Mouse (Mus musculus): ENCODE results near the gene Osbpl3. TPM values are rescaled to one million over a fixed set of nuclear protein-coding genes. Genes with fewer than 3 reads are reported as not detected.

The Osbpl3 gene
- polyA plus RNA-seq (2016; fragmentation: Nextera tagmentation; extraction: Ambion mirVana), result 1.4 and 2.6 TPM in 2 replicates

DNA sequence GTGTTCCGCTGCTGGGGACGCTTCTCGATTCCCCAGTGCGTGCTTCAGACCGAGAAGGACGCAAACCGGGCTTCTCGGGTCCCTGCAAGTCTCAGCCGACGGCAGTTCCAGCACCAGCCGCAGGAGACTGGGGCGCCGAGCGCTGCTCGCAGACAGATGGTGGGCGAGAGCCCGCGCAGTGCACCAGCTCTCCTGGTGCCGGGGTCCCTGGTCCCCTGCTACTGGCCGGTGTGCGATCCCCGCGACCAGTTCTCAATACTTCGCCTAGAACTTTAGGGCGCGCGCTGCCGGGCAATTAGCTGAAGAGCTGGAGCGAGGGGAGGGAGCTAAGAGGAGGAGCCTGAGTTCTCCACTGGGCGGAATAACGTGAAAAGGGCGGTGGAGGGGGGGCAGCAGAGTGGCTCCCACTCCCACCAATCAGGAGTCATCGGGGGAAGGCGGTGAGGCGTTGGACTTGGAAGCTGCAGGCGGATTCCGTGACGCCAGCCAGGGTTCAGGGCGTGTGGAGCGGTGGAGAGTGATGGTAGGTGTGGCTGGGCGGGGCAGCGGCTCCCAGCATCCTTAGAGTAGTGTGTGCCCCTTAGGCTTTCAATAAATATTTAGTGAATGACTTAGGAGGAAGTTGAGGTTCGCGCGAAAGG is at the start of gene Osbpl3:
Gene Osbpl3 (minus strand): TSS at position 373 of the 641 bp plus-strand sequence.
- peak within 1 kb of the TSS; percentile 64 for H3K4me3 ChIP-seq
- H3K27ac ChIP-seq, result 0 out of 2 replicates have a peak within 1 kb of the TSS, but pooled peaks have one; percentile 13
- peaks cover 22% of the 10 kb centered on the region for H3K27me3 ChIP-seq (replicated peaks)
- peak within 1 kb of the TSS; percentile 57 for H3K9ac ChIP-seq
- peak within 1 kb of the TSS; percentile 91 for H3K4me2 ChIP-seq
- ATAC-seq, result peak; percentile 91
- H3K9me3 ChIP-seq (replicated peaks), result no peaks in the 10 kb centered on the region
- under 1% methylated on average over 45 of the region's 45 CpGs for WGBS (ENCODE audit: insufficient replicate concordance)
- peaks cover 22% of the 10 kb centered on the region for H3K4me1 ChIP-seq
- no peaks in the 10 kb centered on the region for H3K36me3 ChIP-seq

DNA sequence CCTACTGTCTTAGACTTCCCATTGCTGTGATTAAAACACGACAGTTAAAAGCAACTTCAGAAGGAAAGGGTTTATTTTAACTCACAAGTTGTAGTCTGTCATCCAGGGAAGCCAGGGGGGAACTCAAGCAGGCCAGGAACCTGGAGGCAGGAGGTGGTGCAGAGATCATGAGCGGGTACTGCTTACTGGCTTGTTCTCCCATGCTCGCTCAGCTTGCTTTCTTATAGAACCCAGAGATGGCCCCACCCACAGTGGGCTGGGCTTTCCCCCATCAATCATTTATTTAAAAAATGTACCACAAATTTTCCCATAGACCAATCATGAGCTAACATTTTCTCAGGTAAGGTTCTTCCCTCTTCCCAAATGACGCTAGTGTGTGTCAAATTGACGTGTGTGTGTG is 49.5 kb upstream of the Osbpl3 start:
- H3K4me1 ChIP-seq, result peaks cover 22% of the 10 kb centered on the region
- peak overlapping the region; percentile 32 for H3K4me3 ChIP-seq
- peak overlapping the region; percentile 61 for H3K4me2 ChIP-seq
- no peak overlapping the region for H3K27ac ChIP-seq
- H3K36me3 ChIP-seq, result no peaks in the 10 kb centered on the region
- WGBS (ENCODE audit: insufficient replicate concordance), result 65% methylated on average over 5 of the region's 5 CpGs
- no peaks in the 10 kb centered on the region for H3K27me3 ChIP-seq (replicated peaks)
- ATAC-seq, result no peak
- H3K9ac ChIP-seq, result no peak overlapping the region
- no peaks in the 10 kb centered on the region for H3K9me3 ChIP-seq (replicated peaks)

DNA sequence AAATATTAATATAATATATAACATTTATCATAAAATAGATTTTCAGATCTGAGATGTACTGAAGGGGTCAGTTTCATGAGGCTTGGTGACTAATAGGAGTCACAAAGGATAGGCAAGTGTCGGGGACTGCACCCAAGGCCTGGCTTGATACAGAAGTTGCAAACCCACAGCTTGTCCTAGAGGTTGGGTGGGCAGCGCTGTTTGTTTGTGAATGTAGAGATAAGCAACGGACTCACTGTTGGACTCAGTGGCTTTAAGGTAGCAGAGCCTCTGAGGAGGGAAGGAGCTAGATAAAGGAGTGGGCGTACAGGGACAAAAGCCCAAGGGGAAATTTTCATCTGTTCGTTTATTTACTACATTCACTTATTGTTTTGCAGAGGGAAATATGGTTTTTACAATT is 48.7 kb upstream of the Osbpl3 start:
- peak overlapping the region; percentile 60 for H3K27ac ChIP-seq
- H3K27me3 ChIP-seq (replicated peaks), result no peaks in the 10 kb centered on the region
- H3K4me2 ChIP-seq, result peak overlapping the region; percentile 61
- H3K9ac ChIP-seq, result no peak overlapping the region
- peak overlapping the region; percentile 32 for H3K4me3 ChIP-seq
- H3K9me3 ChIP-seq (replicated peaks), result no peaks in the 10 kb centered on the region
- WGBS (ENCODE audit: insufficient replicate concordance), result 23% methylated on average over 5 of the region's 5 CpGs
- H3K36me3 ChIP-seq, result no peaks in the 10 kb centered on the region
- H3K4me1 ChIP-seq, result peaks cover 22% of the 10 kb centered on the region
- ATAC-seq, result peak; percentile 88

DNA sequence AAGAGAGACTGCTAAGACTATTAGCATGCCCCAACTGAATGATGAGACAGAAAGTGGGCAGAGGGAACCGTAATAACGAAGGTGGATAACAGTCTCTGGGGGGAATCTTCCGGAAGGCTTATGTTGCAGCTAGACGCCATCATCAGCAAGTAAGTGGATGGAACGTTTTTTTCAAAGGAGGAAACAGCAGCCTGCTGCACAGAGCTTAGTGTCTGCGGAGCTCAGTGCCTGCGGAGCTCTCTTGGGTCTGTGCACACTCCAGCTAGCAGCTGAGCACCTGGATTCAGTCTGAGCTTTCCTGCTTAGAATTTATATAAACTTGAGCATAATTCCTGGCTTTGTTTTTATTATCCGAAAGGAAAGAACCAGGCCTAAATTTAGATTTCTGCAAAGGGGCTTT is 47.8 kb upstream of the Osbpl3 start:
- Histone ChIP-seq H3K9ac (no peak overlapping the region; the same call in 1 of the 2 replicates), H3K27ac (no peak overlapping the region), H3K36me3 (no peaks in the 10 kb centered on the region), H3K4me1 (peaks cover 22% of the 10 kb centered on the region), H3K4me3 (no peak overlapping the region), H3K27me3 (replicated peaks) (no peaks in the 10 kb centered on the region), H3K4me2 (peak overlapping the region; percentile 61), H3K9me3 (replicated peaks) (no peaks in the 10 kb centered on the region)
- 51% methylated on average over 8 of the region's 8 CpGs for WGBS (ENCODE audit: insufficient replicate concordance)
- ATAC-seq, result no peak

DNA sequence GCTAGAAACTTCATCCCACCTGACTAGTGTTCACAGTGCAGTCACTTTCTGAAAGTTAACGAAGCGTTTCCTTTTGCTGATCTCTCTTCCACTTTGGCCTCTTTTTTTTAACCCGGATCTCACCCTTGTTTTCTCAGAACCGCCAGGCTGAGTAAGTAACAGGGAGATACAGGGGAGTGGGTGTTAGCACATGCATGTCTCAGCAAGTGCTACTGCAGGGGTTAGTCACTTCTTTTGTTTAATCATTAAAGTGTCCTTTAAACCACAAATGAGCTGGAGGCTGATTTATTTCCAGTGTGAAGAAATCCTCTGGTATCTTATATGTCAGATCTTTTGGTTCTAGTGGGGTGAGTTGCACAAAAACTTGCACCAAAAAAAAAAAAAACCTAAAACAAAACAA is 47.0 kb upstream of the Osbpl3 start:
- no peak overlapping the region for H3K9ac ChIP-seq
- H3K27ac ChIP-seq, result no peak overlapping the region
- peaks cover 22% of the 10 kb centered on the region for H3K4me1 ChIP-seq
- ATAC-seq, result no peak
- no peaks in the 10 kb centered on the region for H3K27me3 ChIP-seq (replicated peaks)
- H3K9me3 ChIP-seq (replicated peaks), result no peaks in the 10 kb centered on the region
- no peaks in the 10 kb centered on the region for H3K36me3 ChIP-seq
- H3K4me3 ChIP-seq, result no peak overlapping the region
- 73% methylated on average over 4 of the region's 4 CpGs for WGBS (ENCODE audit: insufficient replicate concordance)
- H3K4me2 ChIP-seq, result no peak overlapping the region

DNA sequence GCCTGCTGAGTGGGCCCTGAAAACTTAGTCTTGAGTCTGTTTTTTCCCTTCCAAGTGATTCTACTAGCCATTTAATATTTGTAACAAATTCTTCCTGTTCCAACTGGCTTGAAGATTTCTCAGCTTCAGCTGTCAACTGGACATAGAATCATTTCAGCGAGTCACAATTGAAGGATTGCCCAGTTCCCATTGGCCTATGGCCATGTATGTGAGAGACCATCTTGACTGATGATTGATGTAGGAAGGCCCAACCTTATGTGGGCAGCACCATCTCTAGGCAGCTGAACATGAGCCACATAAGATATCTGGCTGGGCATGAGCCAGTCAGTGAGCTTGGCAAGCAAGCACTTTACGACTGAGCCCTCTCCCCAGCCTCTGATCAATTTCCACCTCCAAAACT is 42.3 kb upstream of the Osbpl3 start:
- no peak overlapping the region for H3K4me2 ChIP-seq
- no peak overlapping the region for H3K4me3 ChIP-seq
- H3K9ac ChIP-seq, result no peak overlapping the region
- H3K27me3 ChIP-seq (replicated peaks), result no peaks in the 10 kb centered on the region
- no peaks in the 10 kb centered on the region for H3K9me3 ChIP-seq (replicated peaks)
- no peak for ATAC-seq
- no peak overlapping the region for H3K27ac ChIP-seq
- WGBS (ENCODE audit: insufficient replicate concordance), result 79% methylated on average over 2 of the region's 2 CpGs
- peaks cover 1% of the 10 kb centered on the region; the same call in 1 of the 2 replicates for H3K4me1 ChIP-seq
- H3K36me3 ChIP-seq, result no peaks in the 10 kb centered on the region

DNA sequence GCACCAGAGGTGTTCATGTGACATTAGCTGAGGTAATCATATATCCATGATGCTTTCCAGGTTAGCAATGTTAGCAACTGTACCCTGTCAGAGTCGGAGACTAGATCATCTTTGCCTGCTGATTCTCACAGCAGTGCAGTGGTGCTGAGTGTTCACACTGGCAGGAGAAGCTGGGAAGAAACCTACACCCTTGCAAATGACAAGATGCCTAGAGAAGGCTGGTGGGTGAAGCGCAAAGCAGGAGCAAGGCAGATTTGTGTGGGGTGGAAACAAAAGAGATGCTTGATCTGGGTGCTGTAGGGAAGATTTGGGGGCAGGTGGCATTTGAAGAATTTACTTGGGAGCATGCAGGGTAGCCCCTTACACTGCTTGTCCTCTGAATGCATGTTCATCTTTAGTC is 34.5 kb upstream of the Osbpl3 start:
- ATAC-seq, result no peak
- H3K4me2 ChIP-seq, result no peak overlapping the region
- no peaks in the 10 kb centered on the region for H3K4me1 ChIP-seq
- H3K27me3 ChIP-seq (replicated peaks), result peaks cover 4% of the 10 kb centered on the region; the same call in 1 of the 2 replicates
- no peak overlapping the region for H3K9ac ChIP-seq
- no peak overlapping the region for H3K4me3 ChIP-seq
- no peak overlapping the region for H3K27ac ChIP-seq
- H3K9me3 ChIP-seq (replicated peaks), result no peaks in the 10 kb centered on the region
- WGBS (ENCODE audit: insufficient replicate concordance), result 61% methylated on average over 2 of the region's 2 CpGs
- no peaks in the 10 kb centered on the region for H3K36me3 ChIP-seq

DNA sequence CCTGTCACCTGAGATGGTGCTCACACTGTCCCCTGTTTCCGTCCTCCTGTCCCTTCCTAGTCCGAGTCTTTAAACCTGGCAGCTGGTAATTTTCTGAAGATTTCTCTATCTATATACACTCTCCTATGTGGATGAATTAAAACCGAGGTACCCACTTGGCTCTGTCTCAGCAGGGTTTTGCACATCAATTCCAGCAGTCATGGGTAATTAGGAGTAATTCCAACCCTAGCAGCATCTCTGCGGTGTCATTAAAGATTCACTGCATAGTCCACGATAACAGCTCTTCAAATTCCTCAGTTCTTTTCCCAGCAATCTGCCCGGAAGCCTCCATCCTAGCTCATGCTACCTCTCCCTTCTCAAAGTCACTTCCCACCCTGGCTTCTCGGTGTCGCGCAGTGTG is 33.4 kb upstream of the Osbpl3 start:
- no peaks in the 10 kb centered on the region for H3K36me3 ChIP-seq
- H3K27me3 ChIP-seq (replicated peaks), result peaks cover 4% of the 10 kb centered on the region; the same call in 1 of the 2 replicates
- H3K4me2 ChIP-seq, result no peak overlapping the region
- H3K27ac ChIP-seq, result no peak overlapping the region
- ATAC-seq, result no peak
- no peak overlapping the region for H3K9ac ChIP-seq
- H3K4me1 ChIP-seq, result no peaks in the 10 kb centered on the region
- H3K9me3 ChIP-seq (replicated peaks), result no peaks in the 10 kb centered on the region
- H3K4me3 ChIP-seq, result no peak overlapping the region
- WGBS (ENCODE audit: insufficient replicate concordance), result 54% methylated on average over 9 of the region's 9 CpGs

DNA sequence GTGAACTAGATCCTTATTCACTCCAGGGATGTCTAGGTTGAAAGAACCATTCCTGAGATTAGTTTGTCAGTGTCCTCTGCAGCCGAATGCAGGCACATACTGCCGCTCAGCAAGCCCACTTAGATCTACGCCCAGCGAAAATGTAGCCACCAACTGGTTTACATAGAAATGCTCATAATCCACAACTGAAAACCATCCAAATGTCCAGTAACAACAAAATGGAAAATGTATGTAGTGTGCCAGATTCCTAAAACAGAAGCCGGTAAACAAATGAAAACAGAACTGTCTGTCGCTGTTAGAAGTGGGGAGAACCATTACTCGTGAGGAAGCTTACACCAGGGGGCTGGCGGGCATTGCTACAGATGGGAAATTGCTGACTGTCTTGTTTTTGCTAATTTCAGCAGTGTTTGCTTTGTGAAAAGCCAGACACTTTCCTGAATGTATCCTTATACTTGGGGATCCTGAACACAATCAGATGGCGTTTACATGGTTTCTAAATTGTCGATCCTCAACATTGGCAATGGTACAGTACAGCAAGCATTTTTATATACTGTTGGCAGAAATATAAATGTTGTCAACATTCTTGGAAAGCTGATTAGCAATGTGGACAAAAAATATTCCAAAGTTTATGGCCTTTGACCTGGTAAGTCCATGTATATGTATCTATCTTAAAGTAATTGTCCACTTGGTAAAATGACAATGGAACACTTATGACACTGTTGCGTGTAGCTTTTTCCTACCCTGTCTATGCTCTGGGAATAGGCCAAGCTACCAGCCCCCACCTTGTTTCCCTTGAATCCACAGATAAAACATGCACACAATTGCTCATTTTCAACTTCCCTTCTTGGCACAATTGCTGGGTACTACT is 30.3 kb upstream of the Osbpl3 start:
- no peaks in the 10 kb centered on the region for H3K4me1 ChIP-seq
- no peaks in the 10 kb centered on the region for H3K9me3 ChIP-seq (replicated peaks)
- 78% methylated on average over 11 of the region's 11 CpGs for WGBS (ENCODE audit: insufficient replicate concordance)
- no peak for ATAC-seq
- H3K27me3 ChIP-seq (replicated peaks), result peaks cover 4% of the 10 kb centered on the region; the same call in 1 of the 2 replicates
- H3K36me3 ChIP-seq, result no peaks in the 10 kb centered on the region
- no peak overlapping the region for H3K27ac ChIP-seq
- H3K9ac ChIP-seq, result no peak overlapping the region
- H3K4me2 ChIP-seq, result no peak overlapping the region
- H3K4me3 ChIP-seq, result no peak overlapping the region

DNA sequence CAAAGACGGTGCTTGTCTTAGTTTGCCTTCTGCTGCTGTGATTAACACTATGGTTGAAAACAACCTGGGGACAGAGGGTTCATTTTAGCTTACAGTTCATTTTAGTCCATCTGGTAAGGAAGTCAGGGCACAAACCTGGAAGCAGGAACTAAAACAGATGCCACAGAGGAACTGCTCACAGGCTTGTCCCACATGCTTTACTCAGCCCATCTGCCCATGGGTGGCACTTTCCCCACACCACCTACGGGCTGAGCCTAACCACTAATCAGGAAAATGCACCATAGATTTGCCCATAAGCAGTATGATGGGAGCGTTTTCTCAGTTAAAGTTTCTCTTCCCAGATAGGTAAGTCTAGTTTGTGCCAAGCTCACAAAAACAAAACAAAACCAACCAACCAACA is 27.4 kb upstream of the Osbpl3 start:
- no peaks in the 10 kb centered on the region for H3K9me3 ChIP-seq (replicated peaks)
- ATAC-seq, result no peak
- 64% methylated on average over 3 of the region's 3 CpGs for WGBS (ENCODE audit: insufficient replicate concordance)
- no peak overlapping the region for H3K4me3 ChIP-seq
- no peak overlapping the region for H3K4me2 ChIP-seq
- no peak overlapping the region for H3K9ac ChIP-seq
- H3K27me3 ChIP-seq (replicated peaks), result no peaks in the 10 kb centered on the region
- H3K4me1 ChIP-seq, result no peaks in the 10 kb centered on the region
- no peaks in the 10 kb centered on the region for H3K36me3 ChIP-seq
- no peak overlapping the region for H3K27ac ChIP-seq

DNA sequence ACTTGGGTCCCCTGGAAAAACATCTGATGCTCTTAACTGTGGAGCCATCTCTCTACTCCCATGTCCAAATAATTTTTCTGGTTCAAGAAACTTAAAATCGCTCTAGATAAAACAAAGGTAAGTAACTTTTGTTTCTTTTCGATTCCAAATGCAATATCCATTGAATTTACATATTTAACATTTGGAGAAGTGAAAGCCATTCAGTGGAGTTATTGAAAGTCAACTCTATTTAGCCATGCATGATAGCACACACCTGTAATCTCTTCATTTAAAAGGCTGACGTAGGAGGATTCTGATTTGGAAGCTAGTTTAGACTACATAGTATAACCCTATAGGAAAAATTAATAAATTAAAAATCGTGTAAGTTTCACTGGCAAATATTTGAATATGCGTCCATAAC is 25.5 kb upstream of the Osbpl3 start:
- Histone ChIP-seq H3K9ac (no peak overlapping the region), H3K4me3 (no peak overlapping the region), H3K4me1 (no peaks in the 10 kb centered on the region), H3K36me3 (no peaks in the 10 kb centered on the region), H3K27me3 (replicated peaks) (no peaks in the 10 kb centered on the region), H3K27ac (no peak overlapping the region), H3K4me2 (no peak overlapping the region), H3K9me3 (replicated peaks) (no peaks in the 10 kb centered on the region)
- ATAC-seq, result no peak
- 61% methylated on average over 5 of the region's 5 CpGs for WGBS (ENCODE audit: insufficient replicate concordance)

DNA sequence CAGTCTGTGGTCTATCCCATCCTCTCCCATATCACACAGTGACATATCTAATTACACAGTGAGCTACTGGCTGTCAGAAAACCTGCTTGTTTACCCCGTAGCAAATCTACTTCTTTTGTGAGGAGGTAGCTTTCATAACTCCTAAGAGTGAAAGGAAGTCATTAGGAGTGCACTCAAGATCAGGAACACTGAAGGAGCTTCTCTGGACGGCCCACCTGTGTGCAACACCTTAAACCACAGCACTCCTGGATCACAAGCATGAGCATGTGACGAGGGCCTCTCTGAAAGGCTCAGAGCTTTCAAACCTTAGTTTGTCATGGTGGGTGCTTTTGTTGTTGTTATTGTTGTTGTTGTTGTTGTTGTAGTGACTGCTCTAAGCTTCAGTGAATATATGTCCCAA is 10.4 kb upstream of the Osbpl3 start:
- no peaks in the 10 kb centered on the region for H3K4me1 ChIP-seq
- no peak for ATAC-seq
- WGBS (ENCODE audit: insufficient replicate concordance), result 47% methylated on average over 3 of the region's 3 CpGs
- no peak overlapping the region for H3K4me2 ChIP-seq
- no peaks in the 10 kb centered on the region for H3K27me3 ChIP-seq (replicated peaks)
- H3K9ac ChIP-seq, result no peak overlapping the region
- no peaks in the 10 kb centered on the region for H3K36me3 ChIP-seq
- no peaks in the 10 kb centered on the region for H3K9me3 ChIP-seq (replicated peaks)
- H3K4me3 ChIP-seq, result no peak overlapping the region
- no peak overlapping the region for H3K27ac ChIP-seq
